Mouse (Mus musculus) kidney, postnatal 14 days (tissue): ENCODE data around the gene Rarb.

Experiments
- DNase-seq: peaks from one replicate; pipeline ENCODE4 v3.0.0; 2022; ENCODE audit warnings: mixed read lengths

The Rarb gene

GRCm38 (mm10) chr14:16525137-16525924 lies 293.6 kb downstream of the Rarb start:
- DNase-seq: no peak

- DNase-seq: no peak
Observed at GRCm38 (mm10) chr14:16522852-16523251, 296.1 kb downstream of the Rarb start.

DNA sequence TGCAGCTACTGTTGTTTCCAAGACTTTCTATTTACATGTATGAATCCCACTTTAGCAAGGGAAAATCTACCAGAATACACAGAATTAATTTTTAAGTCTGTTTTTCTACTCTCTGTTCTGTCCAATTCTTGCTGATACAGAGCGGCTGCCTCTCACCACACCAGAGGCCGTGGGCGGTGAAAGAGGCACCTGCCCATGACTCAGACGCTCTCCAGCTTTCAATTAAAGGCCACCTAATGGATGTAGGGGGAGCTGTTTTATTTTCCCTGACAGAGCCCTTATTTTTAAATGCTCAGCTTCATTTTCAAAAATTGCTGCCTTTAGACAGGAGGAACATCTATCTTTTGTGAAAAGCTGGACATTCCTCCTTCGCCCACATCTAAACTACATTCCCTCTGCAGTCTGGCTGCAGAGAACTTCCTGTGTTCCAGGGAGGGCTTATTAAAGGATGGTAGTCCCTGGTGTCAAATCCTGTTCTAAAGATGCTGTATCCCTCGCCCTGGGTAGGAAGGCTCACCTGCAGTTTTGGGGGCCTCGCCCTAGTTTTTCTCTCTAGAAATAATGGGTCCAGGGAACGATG lies 299.3 kb downstream of the Rarb start:
- DNase-seq: no peak

GRCm38 (mm10) chr14:16517958-16518357 lies 301.0 kb downstream of the Rarb start:
- no peak for DNase-seq

- peak; percentile 17 for DNase-seq
Observed at GRCm38 (mm10) chr14:16515731-16516130, 303.2 kb downstream of the Rarb start.

- DNase-seq: no peak
Observed at GRCm38 (mm10) chr14:16510574-16510973, 308.4 kb downstream of the Rarb start.

DNA sequence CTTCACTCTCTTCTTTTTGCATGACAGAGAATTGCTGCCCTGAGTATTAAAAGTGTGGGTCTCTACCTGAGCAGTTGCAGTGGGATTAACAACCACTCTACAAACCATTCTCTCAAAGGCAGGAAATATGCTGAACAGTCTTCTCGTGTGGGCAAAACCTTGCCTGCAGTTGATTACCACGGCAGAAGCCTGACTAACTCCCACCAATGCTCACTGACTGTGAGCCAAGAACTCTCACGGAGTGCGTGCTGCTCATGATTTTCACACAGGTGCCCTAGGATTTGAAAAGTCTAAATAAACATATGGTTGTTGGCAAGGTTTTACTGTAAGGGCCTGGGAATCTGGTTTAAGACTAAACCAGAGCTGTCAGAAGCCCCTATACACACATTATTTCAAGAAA lies 309.1 kb downstream of the Rarb start:
- no peak for DNase-seq

- no peak for DNase-seq
Observed at GRCm38 (mm10) chr14:16508760-16509159, 310.2 kb downstream of the Rarb start.

GRCm38 (mm10) chr14:16497226-16497661 lies 321.7 kb downstream of the Rarb start:
- no peak for DNase-seq

DNA sequence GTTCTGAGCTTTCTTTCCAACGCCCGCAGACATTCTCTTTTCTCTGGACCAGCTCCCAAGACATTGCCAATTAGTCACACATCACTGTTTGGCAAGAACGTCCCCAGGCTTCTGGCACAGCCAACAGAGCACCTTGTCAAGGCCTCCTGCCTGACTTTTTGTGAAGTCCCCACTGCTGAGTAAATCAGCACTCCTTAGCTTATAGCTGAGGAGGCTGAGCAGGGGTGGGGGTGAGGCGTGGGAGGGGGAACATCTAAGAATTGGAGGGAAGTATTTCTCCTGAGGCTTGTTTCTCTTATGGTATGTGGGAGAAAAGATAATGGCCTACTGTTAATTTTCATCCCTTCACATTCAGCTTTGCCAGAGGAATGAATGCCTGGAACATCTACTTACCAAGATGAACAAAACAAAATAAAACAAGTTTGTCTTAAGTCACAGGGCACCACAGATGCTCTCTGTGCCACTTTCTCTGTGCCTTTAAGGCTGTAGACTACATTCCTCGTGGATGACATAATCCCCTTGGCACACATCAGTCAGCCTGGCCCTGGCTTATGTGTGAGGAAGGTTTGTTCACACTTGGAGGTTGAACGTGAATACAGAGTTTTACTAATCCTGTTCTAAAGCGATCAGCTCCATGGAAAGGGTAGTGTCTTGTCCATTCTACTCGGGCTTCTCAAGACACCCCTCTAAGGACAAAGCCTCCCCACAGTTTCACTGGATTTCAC lies 335.1 kb downstream of the Rarb start:
- DNase-seq: peak; percentile 36

DNA sequence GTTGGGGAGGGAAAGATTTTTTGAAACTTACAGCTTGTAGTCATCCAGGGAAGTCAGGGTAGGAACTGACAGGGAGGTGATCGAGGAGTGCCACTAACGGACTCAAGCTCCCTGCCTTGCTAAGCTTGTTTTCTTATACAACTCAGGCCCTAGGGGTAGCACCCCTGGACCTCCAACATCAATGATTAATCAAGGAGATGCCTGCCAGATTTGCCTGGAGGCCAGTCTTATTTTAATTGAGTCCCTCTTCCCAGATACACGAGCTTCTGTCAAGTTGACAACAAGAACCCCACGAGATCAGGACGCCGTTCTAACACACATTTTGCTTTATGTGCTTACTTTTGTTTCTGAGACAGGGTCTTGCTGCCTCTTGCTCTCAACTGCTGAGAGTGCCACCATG lies 338.3 kb downstream of the Rarb start:
- peak; percentile 38 for DNase-seq

GRCm38 (mm10) chr14:16479521-16479920 lies 339.4 kb downstream of the Rarb start:
- DNase-seq: no peak

DNA sequence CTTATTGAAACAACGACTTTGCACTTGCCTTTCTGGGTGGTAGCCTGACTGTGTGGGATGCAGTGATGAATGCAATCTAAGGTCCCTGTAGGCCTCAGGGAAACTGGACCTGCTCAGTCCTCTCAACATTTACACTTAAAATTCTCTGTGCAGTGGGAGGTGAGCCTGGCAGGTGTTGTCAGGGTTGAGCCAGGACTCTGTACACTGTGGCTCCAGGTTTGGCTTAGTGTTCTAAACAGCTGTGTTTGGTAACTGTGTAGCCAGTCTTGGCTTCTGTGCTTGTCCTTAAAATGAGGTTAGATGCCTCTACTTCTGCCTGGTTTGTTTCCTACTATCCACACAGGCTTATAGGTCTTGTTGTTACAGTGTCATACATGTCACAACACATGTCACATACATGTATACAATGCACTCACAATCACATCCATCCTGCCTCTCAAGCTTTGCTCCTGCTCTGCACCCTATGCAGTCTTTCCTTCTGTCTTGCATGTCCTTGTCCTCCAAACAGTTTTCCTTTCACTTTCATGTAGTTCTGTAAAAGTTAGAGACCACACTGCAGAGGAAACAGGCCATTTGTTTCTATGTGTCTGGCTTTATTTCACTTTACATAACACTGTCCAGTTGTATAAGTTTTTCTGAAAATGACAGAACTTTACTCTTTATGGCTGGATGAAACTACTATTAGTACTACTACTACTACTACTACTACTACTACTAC lies 340.2 kb downstream of the Rarb start:
- no peak for DNase-seq

DNA sequence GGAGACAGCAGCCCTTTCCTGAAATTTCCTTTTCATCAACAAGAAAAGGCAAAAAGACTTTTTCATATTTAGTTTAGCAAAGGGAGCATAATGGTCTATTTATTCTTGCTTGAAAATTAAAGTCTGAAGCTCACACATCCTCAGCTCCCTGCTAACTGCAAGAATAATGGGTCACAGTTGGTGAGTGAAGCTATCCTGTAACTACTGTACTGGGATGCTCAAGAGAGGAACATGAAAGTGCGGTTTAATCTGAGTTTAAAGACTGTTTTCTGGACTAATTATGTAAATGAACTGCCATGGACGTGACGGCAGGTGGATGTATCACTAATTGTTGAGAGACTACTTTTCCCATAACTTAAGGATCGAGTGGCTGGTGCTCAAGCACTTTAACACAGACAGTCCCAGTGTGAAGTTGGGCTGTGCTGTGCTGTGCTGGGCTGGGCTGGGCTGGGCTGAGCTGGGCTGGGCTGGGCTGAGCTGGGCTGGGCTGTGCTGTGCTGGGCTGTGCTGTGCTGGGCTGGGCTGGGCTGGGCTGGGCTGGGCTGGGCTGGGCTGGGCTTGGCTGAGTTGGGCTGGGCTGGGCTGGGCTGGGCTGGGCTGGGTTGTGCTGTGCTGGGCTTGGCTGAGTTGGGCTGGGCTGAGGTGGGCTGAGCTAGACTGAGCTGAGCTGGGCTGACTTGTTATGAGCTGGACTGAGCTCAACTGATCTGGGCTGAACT lies 370.5 kb downstream of the Rarb start:
- no peak for DNase-seq

GRCm38 (mm10) chr14:16447587-16447986 lies 371.4 kb downstream of the Rarb start:
- DNase-seq: no peak

GRCm38 (mm10) chr14:16444859-16445258 lies 374.1 kb downstream of the Rarb start:
- DNase-seq: no peak

GRCm38 (mm10) chr14:16439385-16440126 lies 379.4 kb downstream of the Rarb start:
- DNase-seq: no peak

DNA sequence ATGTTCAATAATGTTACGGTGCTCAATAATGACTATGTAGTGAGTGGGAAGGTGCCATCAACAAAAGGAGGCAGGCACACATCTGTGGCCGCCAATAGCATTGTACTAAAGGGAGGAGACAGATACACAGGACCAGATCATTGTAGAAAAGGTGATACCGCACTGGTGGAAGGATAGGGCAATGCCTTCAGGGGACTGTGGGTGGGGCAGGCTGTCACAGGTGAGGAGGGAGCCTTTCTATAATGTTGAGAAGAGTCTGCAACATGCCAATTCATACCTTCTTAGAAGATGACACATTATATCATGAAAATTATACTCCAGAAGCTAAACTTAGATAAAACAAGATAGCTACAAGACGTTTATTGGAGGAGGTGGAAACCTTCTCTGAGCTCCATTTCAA lies 381.6 kb downstream of the Rarb start:
- DNase-seq: no peak

GRCm38 (mm10) chr14:16434396-16435171 lies 384.4 kb downstream of the Rarb start:
- DNase-seq: peak; percentile 69

DNA sequence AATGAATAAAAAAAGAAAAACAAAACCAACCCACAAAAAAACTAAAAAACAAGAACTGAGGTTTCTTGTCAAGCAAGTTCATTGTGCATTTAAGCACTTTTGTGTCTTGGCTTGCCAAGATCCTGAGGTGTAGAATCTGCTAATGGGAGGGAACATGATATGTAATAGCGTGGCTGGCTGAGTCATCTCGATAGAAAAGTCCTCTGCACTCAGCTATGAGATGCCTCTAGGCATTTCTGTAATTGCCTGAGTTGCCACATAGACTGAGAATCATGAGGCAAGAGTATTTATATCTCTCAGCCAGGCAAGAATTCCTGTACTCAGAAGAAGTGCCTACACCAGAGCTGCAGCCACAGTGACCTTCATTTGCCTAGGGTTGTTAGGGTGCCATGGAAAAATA lies 385.8 kb downstream of the Rarb start:
- DNase-seq: no peak

DNA sequence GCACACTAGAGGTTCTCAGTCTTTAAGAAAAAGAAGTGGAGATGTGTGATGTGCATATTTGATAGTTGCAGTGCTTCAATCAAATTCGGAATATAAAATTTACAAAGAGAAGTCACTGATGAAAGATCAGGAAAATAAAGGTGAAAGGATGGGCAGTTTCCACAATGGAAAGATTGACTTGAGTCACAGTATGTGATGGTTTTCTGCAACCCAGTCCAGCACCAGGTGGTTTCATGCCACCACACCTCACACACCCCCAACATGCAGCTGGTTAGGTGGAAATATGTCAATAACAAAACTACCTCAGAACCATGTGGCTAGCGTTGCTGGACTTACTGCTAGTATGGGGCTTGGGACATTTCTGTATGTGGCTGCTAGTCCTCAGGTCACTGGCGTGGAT lies 386.4 kb downstream of the Rarb start:
- no peak for DNase-seq
